Mouse (Mus musculus) kidney, postnatal 10 days (tissue): ENCODE measurements around the gene Ina.

Experiments used
- DNase-seq: peaks from one replicate; pipeline ENCODE4 v3.0.0; 2021; ENCODE audit warnings: mixed read lengths

Ina gene

GRCm38 (mm10) chr19:47067096-47067882 is 52.8 kb downstream of the Ina start, which contains the start of gene Taf5:
Taf5 (plus strand) TSS chr19:47067746.
- DNase-seq, result peak; percentile 98

GRCm38 (mm10) chr19:47067924-47068611 is 53.6 kb downstream of the Ina start:
- peak; percentile 91 for DNase-seq
